Mouse (Mus musculus): ENCODE results near the gene Notch3.

Gene Notch3

DNA sequence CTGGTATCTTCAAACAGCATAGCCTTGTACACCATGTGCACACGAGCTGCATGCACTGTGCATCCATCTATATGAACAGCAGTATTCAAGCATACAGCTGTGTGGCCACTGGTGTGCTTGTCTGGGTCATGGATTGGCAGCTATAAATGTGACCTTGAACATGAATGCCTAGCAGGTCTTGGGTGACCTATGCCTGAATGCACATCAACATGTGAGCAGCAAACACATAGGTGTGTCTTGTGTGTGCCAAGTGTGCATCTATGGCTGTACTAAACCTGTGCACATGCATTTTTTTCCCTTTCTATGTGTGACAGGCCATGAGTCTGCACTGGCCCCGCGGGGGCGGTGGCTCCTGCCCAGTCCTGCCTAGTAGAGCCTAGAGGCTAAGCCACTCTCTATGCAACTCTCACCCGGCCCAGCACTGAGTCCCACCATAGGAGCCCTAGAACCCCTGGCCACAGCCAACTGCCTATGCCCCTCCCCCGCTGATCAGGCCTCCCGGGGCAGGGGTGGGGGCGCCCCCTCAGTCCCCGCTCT is 1.3 kb downstream of the Notch3 start:
- peak in 1 of 2 experiments; percentile 49 for DNase-seq

DNA sequence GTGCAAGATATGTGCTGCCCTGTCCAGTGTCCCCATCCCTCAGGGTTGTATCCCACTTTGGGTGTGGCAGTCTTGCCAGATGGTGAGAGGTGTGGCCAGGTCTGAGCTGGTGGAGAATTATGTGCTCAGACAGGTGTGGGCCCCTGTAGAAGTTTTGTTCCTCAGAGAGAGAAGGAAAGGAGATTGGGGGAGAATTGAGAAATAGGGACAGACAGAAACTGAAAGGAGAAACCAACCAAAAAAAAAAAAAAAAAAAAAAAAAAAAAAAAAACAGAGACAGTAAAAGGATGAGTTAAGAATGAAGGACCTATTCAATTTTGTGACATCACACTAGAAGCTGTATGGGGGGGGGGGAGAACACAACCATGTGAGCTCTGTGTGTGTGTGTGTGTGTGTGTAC is 1.9 kb downstream of the Notch3 start:
- DNase-seq: no peak

DNA sequence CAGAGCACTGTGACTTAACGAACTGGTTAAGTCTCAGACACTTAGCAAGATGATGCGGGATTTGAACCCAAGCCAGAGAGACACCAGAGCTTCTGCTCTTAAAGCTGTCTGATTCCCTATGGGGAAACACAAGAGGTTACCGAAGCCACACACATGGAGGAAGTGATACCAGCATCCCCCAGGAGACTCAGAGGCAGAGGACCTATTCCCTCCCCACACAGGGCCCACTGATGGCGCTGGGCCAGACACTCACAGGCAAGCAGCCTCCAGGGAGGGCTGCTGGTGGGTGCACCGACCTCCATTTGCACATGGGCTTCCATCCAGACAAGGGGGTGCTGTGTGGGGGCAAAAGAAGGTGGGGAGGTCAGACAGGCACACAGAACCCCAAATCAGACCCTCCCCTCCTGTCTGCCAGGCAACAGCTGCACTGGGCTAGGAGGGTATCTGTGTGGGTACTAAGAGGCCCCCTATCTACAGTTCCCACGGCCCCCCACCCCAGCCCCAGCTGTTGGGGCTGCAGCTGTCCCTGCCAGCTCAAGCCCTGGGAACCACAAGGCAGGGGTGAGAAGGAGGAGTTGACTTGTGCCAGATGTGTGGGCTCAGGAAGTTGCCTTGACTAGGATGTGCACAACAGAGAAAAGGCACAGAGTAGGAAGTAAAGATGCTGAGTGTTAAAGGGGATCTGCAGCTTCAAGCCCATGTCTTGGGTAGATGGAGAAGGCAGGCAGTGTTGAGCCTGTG is 2.6 kb downstream of the Notch3 start:
- peak; percentile 72 to 81 for DNase-seq

DNA sequence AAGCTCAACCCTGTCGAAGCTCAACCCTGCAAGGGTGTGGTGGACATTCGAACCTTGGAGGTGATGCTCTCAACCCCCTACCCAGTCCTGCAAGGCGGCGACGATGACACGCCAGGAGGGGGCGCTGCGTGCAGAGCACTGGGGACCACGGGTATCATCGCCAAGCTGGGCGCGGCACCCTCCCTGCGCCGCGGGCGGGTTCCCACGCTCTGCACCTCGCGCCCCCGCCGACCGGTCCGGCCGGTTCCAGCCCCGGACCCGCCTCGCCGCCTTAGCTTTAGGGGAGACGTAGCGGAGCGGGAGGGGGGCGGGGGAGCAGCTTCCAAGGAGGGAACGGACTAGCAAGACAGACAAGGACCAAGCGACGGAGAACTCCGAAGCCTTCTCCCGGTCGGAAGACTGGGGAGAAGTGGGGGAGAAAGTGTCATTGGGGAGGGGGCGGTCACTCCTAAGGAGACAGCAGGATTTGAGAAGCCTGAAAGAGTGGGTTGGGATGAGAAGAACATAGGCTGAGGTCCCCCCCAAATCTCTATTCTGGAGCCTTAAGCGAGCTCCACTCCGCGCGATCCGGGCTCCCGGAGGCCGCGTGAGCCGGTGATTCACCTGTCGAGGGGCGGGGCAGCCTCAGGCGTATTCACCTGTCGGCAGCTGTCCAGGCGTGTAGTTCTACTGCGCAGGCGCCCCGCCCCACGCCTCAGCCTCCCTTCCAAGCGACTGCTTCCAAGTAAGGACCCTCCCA is 4.4 kb downstream of the Notch3 start:
- peak; percentile 68 to 72 for DNase-seq

DNA sequence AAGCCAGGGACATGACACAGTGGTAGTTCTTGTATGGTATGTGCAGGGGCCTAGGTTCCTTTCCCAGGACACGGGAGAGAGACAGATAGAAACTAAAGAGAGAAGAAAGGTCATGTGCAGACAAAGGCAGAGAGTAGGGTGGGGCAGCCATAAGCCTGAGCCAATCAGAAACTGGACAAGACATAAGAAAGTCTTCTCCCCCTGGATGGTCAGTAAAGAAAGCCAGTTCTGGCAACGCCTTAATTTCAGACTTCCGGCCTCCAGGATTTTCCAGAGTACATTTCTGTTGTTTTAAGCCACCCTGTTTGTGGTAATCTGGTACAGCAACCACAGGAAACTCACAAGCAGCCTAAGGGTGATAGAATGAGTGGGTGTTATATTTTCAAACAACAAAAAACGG is 5.8 kb downstream of the Notch3 start:
- no peak for DNase-seq

DNA sequence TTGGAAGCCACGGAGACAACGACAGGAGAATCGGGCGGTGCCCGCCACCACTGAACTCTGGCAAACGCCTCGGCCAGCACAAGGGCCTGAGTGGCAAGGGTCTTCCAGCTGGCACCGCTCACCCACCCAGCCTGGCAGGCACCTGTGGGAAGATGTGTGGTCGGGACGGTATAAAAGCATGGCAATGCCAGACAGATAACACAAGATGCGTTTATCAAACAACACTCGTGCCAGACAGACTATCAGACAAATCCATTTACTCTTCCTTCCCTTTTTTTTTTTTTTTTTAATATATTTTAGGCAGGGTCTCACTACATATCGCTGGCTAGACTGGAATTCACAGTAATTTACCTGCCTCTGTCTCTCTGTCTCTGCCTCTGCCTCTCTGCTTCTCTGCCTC is 7.8 kb downstream of the Notch3 start:
- no peak for DNase-seq

DNA sequence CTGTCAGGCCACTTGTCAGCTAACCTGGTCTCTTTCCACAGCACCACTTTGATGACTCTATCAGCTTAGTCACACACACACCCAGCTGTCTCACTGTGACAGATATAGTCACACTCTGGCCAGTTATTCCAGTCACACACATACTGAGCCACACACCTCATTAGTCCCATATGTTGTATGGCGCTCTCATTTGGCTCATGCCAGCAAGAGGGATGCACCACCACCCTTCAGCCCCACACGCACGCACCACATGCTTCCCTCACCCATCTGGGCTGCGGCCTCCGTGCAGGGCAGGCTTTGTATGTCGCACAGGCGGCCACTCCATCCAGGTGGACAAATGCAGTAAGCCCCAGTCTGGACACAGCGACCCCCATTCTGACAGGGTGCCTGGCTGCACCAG is 19.9 kb downstream of the Notch3 start:
- DNase-seq: no peak

DNA sequence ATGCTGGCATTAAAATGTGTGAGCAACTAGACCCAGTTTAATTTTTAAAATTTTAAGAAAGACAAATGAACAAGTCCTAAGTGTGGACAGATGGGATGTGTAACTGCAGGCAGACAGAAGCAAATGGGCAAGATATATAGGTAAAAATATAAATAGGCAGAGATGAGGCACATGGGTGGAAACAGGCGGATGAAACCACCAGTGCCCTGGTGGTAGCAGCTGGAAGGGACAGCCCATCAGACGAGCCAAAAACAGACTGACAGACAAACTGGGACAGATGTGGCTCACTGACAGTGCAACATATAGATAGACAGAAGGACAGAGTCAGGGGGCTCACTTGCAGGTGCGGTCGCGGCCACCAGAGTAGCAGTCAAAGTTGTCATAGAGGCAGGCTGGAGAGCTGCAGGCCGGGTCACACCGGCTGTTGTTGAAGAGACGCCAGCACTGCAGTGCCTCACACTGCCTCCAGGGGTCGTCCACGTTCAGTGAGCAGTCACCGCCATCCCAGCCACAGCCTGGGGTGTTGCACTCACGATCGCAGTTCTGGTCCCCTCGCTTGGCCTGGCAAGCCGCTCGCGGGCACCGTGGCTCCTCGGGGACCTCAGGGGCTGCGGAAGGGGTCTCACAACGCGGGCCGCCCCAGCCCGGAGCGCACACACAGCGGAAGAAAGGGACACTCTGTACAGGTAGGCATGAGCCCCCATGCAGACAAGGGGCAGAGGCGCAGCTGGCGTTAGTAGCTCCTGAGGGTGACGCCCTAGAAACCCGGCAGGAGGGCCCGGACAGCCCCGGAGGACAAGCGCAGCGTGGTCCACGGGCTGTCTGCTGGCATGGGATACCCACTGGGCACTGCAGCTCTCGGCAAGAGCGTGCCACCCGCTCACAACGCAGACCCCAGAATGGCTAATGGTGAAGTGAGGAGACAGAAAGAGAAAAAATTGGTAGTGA is 23.5 kb downstream of the Notch3 start:
- DNase-seq: peak; percentile 58 to 63

DNA sequence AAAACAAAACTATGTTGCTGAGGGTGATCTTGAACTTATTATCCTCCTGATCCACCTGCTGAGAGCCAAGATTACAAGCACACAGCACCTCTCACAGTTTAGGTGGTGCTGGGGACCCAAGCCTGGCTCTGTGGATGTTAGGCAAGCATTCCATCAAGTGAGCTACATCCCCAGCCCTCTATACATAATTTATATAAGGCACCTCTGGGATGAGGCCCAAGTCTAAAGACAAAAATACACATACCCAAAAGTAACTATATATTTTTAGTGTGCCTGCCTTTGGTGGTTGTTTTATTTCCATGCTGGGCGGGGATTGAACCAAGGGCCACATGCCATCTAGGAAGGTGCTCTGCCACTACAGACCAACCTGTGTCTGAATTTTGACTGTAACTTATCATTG is 24.4 kb downstream of the Notch3 start:
- DNase-seq: no peak

DNA sequence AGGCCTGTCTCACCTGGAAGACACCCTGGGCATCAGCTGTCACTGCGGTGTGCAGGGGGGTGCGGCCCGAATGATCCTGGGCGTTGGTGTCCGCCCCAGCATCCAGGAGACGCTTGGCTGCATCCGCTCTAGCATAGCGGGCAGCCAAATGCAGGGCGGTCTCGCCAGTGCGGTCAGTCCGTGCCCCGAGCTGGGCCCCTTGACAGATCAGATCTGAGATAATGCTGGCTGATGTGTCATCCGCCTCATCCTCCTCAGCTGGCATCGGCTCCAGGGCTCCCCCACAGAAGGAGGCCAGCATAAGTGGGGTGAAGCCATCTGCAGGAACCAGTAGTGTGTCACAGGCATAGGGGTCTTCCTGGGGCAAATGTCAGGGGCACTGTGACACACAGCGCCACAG is 33.3 kb downstream of the Notch3 start:
- DNase-seq: no peak

DNA sequence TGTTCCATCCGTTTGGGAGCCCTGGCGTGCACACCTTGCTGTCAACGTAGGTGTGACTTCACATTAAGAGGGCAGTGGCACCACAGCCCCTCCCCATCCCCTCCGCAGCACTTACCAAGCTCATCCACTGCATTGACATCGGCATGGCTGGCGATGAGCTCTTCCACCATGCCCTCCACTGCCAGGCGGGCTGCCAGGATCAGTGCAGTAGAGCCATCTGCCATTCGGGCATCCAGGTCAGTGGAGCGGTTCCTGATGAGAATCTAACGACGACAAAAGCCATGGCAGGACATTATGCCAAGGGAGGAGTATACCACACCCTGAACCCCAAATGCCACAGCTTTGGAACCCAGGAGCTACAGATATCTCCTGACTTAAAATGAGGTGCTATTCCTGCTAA is 34.6 kb downstream of the Notch3 start:
- DNase-seq: no peak

DNA sequence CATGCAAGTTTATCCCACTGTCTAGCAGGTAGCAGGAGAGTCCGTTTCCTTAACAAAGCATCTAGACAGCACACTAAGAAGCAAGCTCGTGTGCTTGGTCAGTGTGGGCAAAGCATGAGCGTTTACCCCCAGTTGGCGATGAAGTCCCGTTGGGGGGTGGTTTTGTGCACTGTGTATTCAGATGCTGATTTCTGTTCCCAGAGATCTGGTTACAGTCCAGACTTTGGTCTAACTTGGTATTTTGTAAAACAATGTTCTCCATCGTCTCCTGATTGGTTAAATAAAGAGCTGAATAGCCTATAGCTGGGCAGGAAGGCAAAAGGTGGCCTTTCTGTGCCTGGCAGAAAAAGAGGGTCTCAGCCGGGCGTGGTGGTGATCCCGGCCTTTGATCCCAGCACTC is 36.1 kb downstream of the Notch3 start:
- DNase-seq: no peak

DNA sequence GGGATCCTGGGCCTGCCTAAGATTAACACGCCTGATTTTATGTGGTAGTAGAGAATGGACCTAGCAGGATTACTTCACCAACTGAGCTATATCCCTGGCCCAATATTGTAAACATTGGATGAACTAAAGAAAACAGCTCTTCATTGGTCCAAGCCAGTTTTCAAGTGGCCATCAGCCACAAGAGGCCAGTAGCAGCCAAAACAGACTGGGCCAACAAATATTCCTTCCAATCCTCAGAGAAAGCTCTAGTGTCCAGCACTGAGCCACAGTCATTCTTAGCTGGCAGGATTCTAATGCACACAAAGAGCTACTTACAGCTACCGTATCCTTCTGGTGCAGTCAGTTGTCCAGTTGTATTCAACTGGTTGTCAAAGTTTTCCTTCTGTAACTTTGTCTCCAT is 39.5 kb downstream of the Notch3 start:
- no peak for DNase-seq

DNA sequence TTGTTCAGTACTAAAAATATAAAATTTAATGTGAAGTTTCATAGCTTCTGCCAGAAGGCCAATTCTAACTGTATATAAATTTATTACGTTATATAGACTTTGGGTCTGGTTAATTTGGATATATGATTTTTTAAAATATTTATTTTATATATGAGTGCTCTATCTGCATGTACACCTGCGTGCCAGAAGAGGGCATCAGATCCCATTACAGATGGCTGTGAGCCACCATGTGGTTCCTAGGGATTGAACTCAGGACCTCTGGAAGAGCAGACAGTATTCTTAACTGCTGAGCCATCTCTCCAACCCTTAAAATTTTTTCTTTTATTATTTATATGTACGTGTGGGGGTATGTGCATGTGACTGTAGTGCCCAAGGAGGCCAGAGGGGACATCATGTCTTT is 41.2 kb downstream of the Notch3 start:
- no peak for DNase-seq

DNA sequence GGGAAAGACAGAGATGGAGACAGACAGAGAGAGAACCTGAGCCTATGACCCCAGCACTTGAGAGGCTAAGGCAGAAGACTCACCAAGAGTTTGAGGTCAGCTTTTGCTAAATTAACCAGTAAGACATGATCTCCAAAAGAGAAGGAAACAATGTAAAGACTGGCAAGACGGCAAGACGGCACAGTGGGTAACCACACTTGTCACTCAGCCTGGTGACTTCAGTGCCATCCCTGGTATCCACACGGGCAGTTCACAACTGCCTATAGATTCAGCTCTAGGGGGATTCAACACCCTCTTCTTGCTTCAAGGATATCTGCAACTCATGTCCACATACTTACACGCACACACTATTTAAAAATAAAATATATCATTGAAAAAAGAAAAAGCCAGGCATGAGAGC is 43.1 kb downstream of the Notch3 start:
- no peak for DNase-seq

DNA sequence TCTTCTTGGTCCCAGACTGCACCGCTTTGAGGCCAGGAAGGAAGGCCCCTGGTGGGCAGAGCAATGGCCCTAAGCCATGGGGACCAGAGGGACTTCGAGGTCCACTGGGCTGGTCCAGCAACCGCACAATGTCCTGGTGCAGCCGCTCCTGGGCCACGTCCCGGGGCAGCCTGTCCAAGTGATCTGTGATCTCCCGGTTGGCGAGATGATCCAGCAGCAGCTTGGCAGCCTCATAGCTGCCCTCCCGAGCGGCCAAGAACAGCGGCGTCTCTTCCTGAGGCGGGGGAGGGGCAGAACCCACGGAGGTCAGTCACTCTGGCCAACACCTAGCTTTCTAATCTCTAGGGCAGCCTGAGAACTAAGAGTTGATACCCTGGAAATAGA is 44.1 kb downstream of the Notch3 start:
- no peak for DNase-seq

DNA sequence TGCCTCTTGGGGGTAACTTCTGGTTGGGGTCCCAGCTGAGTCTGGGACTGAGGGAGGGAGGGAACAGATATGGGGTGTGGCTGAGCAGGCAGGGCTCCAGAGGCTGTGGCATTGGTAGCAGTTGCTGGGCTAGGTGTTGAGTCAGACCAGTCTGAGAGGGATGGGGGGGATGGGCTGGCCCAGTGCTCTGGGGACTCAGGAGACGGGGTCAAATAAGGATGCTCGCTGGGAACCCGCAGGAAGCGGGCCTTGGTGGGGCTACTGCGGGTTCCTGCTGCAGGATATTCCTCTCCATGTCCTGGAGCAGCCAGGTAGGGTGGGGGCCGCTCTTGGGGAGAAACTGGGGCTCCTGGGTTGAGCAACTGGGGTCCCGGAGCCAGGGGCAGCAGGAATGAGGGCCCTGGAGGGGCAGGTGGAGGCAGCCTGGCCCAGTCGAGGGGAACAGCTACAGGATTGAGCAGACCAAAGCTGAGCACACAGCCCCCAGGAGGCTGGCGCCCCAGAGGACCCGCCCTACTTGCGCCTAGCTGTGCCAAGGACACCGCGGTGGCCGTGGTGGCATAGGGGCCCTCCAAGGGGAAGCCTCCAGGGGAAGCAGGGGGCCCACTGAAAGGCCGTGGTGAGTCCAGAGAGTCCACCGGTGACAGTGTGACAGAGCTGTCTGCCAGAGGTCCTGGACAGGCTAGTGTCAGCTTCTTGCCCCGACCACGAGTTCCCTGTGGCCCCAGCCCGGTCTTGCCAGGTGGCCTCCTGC is 44.6 kb downstream of the Notch3 start:
- no peak for DNase-seq

DNA sequence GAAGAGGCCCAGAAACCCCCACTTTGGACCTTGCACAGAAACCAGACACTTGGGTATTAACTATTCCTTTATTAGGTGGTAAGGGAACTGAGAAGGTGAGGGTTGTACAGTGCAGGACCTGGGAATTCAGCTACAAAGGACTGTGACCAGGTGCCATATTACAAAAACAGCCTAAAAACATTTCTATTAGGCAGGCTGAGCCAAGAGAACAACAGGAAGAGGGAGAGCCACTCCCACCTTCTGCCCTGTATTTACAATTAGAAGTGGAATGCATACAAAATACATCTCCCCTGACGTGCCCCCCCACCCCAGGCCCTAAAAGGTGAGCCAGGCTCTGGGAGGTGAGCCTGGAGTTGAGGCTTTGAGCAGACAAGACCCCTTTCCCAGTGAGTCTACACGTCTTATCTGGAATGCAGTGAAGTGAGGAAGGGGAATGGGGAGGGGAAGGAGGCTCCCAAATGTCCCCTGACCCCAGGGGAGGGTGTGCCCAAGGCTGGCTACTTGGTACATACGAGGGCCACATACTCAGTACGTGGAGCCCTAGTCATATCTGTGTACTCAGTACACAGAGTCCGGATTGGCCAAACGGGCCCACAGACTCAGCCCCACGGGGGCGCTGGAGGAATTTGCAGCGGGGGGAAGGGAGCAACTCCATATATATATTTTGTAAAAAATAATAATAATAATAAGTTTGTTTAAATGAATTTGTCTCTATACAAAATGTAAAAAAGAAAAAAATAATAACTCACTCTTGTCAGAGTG is 45.7 kb downstream of the Notch3 start:
- no peak for DNase-seq

DNA sequence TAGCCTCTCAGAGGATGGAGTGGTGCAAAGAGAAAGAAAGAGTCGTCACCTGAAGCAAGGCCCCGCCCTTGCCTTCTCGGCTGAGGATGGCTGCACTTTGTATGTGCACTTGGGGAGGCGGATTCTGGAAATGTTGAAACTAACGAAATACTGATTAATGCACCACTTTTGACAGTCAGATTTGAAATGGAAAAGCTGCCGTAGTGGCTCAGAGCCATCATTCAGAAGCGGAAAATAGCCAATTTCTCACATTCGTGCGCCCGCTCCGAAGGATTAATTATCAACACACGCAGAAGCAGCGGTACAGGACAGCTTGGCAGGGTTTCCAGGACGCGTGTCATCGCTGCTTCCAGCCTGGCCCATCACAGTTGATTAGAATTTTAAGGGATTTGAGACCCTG is 47.5 kb downstream of the Notch3 start:
- DNase-seq: no peak

DNA sequence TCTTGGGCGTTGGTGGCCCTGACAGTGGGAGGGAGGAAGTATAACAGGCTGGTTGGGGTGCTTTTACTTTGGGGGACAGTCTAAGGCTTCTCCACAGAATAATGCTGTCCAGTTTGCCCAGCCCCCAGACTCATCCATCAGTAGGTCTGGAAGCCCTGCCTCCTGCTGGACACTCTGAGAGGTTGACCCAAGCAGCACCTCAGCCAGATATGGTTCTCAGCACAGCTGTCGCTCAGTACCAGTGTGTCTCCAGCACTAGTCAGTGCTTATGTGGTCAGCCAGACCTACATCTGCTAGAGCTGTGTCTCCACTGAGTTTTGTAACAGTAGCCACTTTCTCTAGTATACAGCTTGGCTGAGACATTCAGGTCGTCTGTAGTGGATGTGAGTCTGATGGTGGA is 48.2 kb downstream of the Notch3 start:
- DNase-seq: no peak

DNA sequence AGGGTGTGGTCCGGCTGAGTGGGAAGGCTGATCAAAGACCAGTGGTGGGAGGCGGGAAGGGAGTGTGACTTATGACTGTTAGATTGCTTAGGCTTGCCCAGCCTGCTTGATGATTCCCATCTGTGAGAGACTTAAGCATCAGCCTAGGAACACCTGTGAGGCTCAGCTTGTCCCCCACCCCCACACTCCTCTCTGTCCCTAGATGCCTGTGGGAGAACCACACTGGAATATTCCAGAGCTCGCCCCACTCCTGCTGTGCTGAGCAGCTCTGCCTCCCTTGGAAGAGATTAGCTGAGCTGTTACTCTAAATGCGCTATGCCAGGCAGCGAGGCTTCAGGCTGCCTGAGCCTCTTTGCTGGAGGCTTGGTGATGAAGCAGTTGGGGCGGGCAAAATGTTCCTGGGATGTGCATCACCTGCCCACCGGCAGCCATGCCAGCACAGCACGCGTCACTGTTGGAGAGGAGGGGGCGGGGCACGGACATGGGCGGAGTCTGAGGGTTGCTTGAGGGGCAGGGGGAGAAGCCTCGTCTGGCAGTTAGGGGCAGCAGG is 48.7 kb downstream of the Notch3 start:
- DNase-seq: peak; percentile 40 to 48
